Mouse (Mus musculus): ENCODE data around the gene Def6. TPM values are rescaled to one million over a fixed set of nuclear protein-coding genes. Genes with fewer than 3 reads are reported as not detected.

The Def6 gene
- total and polyA plus RNA-seq, 3 experiments: 121 to 154 TPM; not detected in 1

- TF ChIP-seq MYC (IDR thresholded peaks at IDR 0.05; ENCODE audit: low read depth, low read length) (no peak), MEF2A (IDR thresholded peaks at IDR 0.05; ENCODE audit: extremely low read depth, insufficient replicate concordance, low read depth, low read length, poor library complexity, severe bottlenecking) (no peak), ZKSCAN1 (IDR thresholded peaks at IDR 0.05; ENCODE audit: low read depth, low read length) (no peak), MAZ (IDR thresholded peaks at IDR 0.05; ENCODE audit: low read depth, low read length) (no peak), NRF1 (IDR thresholded peaks at IDR 0.05; ENCODE audit: insufficient read depth, low read depth, low read length, poor library complexity, severe bottlenecking) (no peak), CTCF (IDR thresholded peaks at IDR 0.05 in 2 of 3, conservative IDR thresholded peaks at IDR 0.05 in 1 of 3; ENCODE audit: control insufficient read depth in 1 of 3, insufficient read depth in 1 of 3, low read depth in 2 of 3, low read length in 3 of 3, poor library complexity in 1 of 3, severe bottlenecking in 1 of 3) (no peak), RCOR1 (IDR thresholded peaks at IDR 0.05; ENCODE audit: low read depth, low read length) (no peak)
- Histone ChIP-seq H3K27ac (ENCODE audit: control insufficient read depth, low read depth, low read length) (no peak overlapping the region), H3K9me3 (replicated peaks; ENCODE audit: insufficient read depth, low read length) (no peaks in the 10 kb centered on the region), H3K27me3 (ENCODE audit: control insufficient read depth in 1 of 2, insufficient read depth in 2 of 2, low read length in 2 of 2) (no peaks in the 10 kb centered on the region), H3K79me2 (ENCODE audit: control insufficient read depth, insufficient read depth, low read length, poor library complexity) (no peaks in the 10 kb centered on the region), H3K4me3 (ENCODE audit: control insufficient read depth in 1 of 2, insufficient read depth in 1 of 2, low read depth in 2 of 2, low read length in 2 of 2) (no peak overlapping the region), H3K36me3 (ENCODE audit: control insufficient read depth in 1 of 2, insufficient read depth in 2 of 2, low read length in 2 of 2) (peaks cover 4 to 5% of the 10 kb centered on the region in 2 experiments), H3K4me1 (ENCODE audit: control insufficient read depth in 1 of 2, insufficient read depth in 2 of 2, low read length in 2 of 2) (peaks cover 0 to 3% of the 10 kb centered on the region in 2 experiments; a peak in 1 of 4 replicates), H3K9ac (ENCODE audit: control insufficient read depth, low read depth, low read length, poor library complexity, severe bottlenecking) (no peak overlapping the region)
- DNase-seq (ENCODE audit: low read depth, low spot score): no peak
Measured at GRCm38 (mm10) chr17:28224615-28225014, 17.0 kb downstream of the Def6 start.

GRCm38 (mm10) chr17:28226014-28226413 is 18.4 kb downstream of the Def6 start:
- DNase-seq (ENCODE audit: low read depth, low spot score): peak; percentile 43
- no peaks in the 10 kb centered on the region for H3K79me2 ChIP-seq (ENCODE audit: control insufficient read depth, insufficient read depth, low read length, poor library complexity)
- H3K4me3 ChIP-seq (ENCODE audit: control insufficient read depth in 1 of 2, insufficient read depth in 1 of 2, low read depth in 2 of 2, low read length in 2 of 2): no peak overlapping the region
- H3K9ac ChIP-seq (ENCODE audit: control insufficient read depth, low read depth, low read length, poor library complexity, severe bottlenecking): no peak overlapping the region
- H3K27me3 ChIP-seq (ENCODE audit: control insufficient read depth in 1 of 2, insufficient read depth in 2 of 2, low read length in 2 of 2): no peaks in the 10 kb centered on the region
- no peaks in the 10 kb centered on the region for H3K9me3 ChIP-seq (replicated peaks; ENCODE audit: insufficient read depth, low read length)
- TF ChIP-seq CTCF (IDR thresholded peaks at IDR 0.05 in 2 of 3, conservative IDR thresholded peaks at IDR 0.05 in 1 of 3; ENCODE audit: control insufficient read depth in 1 of 3, insufficient read depth in 1 of 3, low read depth in 2 of 3, low read length in 3 of 3, poor library complexity in 1 of 3, severe bottlenecking in 1 of 3) (peak in 2 of 3 experiments; percentile 55 to 59; a peak in 3 of 6 replicates), UBTF (IDR thresholded peaks at IDR 0.05; ENCODE audit: borderline replicate concordance, insufficient read depth, low read depth, low read length) (no peak), SMC3 (IDR thresholded peaks at IDR 0.05; ENCODE audit: low read depth, low read length) (peak; percentile 35)
- peaks cover 0 to 4% of the 10 kb centered on the region in 2 experiments; a peak in 2 of 4 replicates for H3K4me1 ChIP-seq (ENCODE audit: control insufficient read depth in 1 of 2, insufficient read depth in 2 of 2, low read length in 2 of 2)
- H3K27ac ChIP-seq (ENCODE audit: control insufficient read depth, low read depth, low read length): no peak overlapping the region
- H3K36me3 ChIP-seq (ENCODE audit: control insufficient read depth in 1 of 2, insufficient read depth in 2 of 2, low read length in 2 of 2): peaks cover 4 to 5% of the 10 kb centered on the region in 2 experiments

DNA sequence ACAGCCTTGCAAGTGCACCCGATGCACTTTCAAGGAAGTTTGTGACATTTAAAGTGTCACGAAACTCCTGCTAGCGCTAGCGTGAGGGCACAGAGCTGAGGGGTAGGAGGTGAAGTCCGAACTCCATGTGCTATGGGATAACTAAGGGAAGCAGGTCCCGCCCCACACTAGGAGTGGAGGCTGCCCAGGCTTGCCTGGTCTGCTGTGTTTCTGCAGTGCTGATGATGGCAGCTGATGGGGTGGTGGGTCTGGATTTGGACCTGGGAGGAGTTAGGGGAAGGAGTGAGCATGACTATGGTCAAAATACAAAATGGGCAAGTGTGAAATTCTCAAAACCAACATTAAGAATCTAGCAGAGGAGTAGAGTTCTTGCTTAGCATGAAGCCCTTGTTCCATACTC is 22.9 kb downstream of the Def6 start:
- no peaks in the 10 kb centered on the region for H3K27me3 ChIP-seq (ENCODE audit: control insufficient read depth in 1 of 2, insufficient read depth in 2 of 2, low read length in 2 of 2)
- no peak overlapping the region for H3K9ac ChIP-seq (ENCODE audit: control insufficient read depth, low read depth, low read length, poor library complexity, severe bottlenecking)
- peaks cover 7% of the 10 kb centered on the region for H3K79me2 ChIP-seq (ENCODE audit: control insufficient read depth, insufficient read depth, low read length, poor library complexity)
- no peaks in the 10 kb centered on the region for H3K9me3 ChIP-seq (replicated peaks; ENCODE audit: insufficient read depth, low read length)
- no peak overlapping the region for H3K27ac ChIP-seq (ENCODE audit: control insufficient read depth, low read depth, low read length)
- no peak overlapping the region for H3K4me3 ChIP-seq (ENCODE audit: control insufficient read depth in 1 of 2, insufficient read depth in 1 of 2, low read depth in 2 of 2, low read length in 2 of 2)
- peaks cover 2 to 11% of the 10 kb centered on the region in 2 experiments for H3K36me3 ChIP-seq (ENCODE audit: control insufficient read depth in 1 of 2, insufficient read depth in 2 of 2, low read length in 2 of 2)
- H3K4me1 ChIP-seq (ENCODE audit: control insufficient read depth in 1 of 2, insufficient read depth in 2 of 2, low read length in 2 of 2): peaks cover 4 to 13% of the 10 kb centered on the region in 2 experiments; a peak in 3 of 4 replicates
- no peak for TF ChIP-seq MAZ (IDR thresholded peaks at IDR 0.05; ENCODE audit: low read depth, low read length)
- TF ChIP-seq ELF1 (IDR thresholded peaks at IDR 0.05; ENCODE audit: low read depth, low read length): no peak
- no peak for TF ChIP-seq JUND (IDR thresholded peaks at IDR 0.05; ENCODE audit: low read depth, low read length)
- TF ChIP-seq MEF2A (IDR thresholded peaks at IDR 0.05; ENCODE audit: extremely low read depth, insufficient replicate concordance, low read depth, low read length, poor library complexity, severe bottlenecking): no peak
- no peak for TF ChIP-seq EP300 (IDR thresholded peaks at IDR 0.05; ENCODE audit: low read depth in 1 of 2, low read length in 2 of 2)
- no peak for TF ChIP-seq MAX (IDR thresholded peaks at IDR 0.05; ENCODE audit: low read length)
- TF ChIP-seq ZNF384 (IDR thresholded peaks at IDR 0.05; ENCODE audit: low read depth, low read length): no peak
- TF ChIP-seq ZC3H11A (IDR thresholded peaks at IDR 0.05; ENCODE audit: low read depth, low read length): no peak
- no peak for TF ChIP-seq MAFK (IDR thresholded peaks at IDR 0.05; ENCODE audit: borderline replicate concordance, low read depth, low read length)
- no peak for TF ChIP-seq CHD1 (IDR thresholded peaks at IDR 0.05; ENCODE audit: low read depth, low read length)
- TF ChIP-seq POLR2AphosphoS2 (IDR thresholded peaks at IDR 0.05; ENCODE audit: low read length): no peak
- no peak for TF ChIP-seq ZMIZ1 (IDR thresholded peaks at IDR 0.05; ENCODE audit: low read depth, low read length)
- TF ChIP-seq POLR2AphosphoS5 (IDR thresholded peaks at IDR 0.05; ENCODE audit: borderline replicate concordance, low read depth, low read length): no peak
- TF ChIP-seq SMC3 (IDR thresholded peaks at IDR 0.05; ENCODE audit: low read depth, low read length): no peak
- no peak for TF ChIP-seq USF1 (IDR thresholded peaks at IDR 0.05; ENCODE audit: low read depth, low read length)
- no peak for TF ChIP-seq NELFE (IDR thresholded peaks at IDR 0.05; ENCODE audit: low read depth, low read length)
- no peak for TF ChIP-seq RAD21 (IDR thresholded peaks at IDR 0.05; ENCODE audit: low read depth, low read length)
- no peak for DNase-seq (ENCODE audit: low read depth, low spot score)
